Mouse (Mus musculus) kidney, embryonic 15.5 days (tissue): ENCODE measurements around the gene Dhps. TPM values are rescaled to one million over a fixed set of nuclear protein-coding genes. Genes with fewer than 3 reads are reported as not detected.
"Not testable (repeated sequence)": the region's sequence is repeated elsewhere in the genome, so short reads cannot be mapped to it uniquely, and the experiment has no call there.

Experiments
- ATAC-seq: fragments of 200-750 bp; cut with Nextera tagmentation; replicated peaks from 2 replicates; pipeline ENCODE4 v1.8.0; 2017; ENCODE audit warnings: moderate TSS enrichment; ENCODE audit not compliant: low FRiP score
- H3K27ac ChIP-seq: fragments of 300-500 bp; sonication (generic); 2 replicates; pipeline ENCODE4 v1.5.1; 2015; ENCODE audit warnings: mild to moderate bottlenecking, inconsistent platforms
- H3K27me3 ChIP-seq: fragments of 300-500 bp; sonication (generic); 2 replicates; pipeline ENCODE4 v1.6.1; 2015; ENCODE audit warnings: inconsistent platforms
- H3K36me3 ChIP-seq: fragments of 300-500 bp; sonication (generic); 2 replicates; pipeline ENCODE4 v1.6.1; 2015; ENCODE audit warnings: inconsistent platforms
- H3K4me1 ChIP-seq: fragments of 300-500 bp; sonication (generic); 2 replicates; pipeline ENCODE4 v1.6.1; 2015; ENCODE audit warnings: inconsistent platforms
- H3K4me2 ChIP-seq: fragments of 300-500 bp; sonication (generic); 2 replicates; pipeline ENCODE4 v1.6.1; 2015; ENCODE audit warnings: moderate library complexity, mild to moderate bottlenecking, inconsistent platforms
- H3K4me3 ChIP-seq: fragments of 300-500 bp; sonication (generic); replicated peaks from 2 replicates; pipeline ENCODE4 v1.5.1; 2015; ENCODE audit warnings: mild to moderate bottlenecking, inconsistent platforms
- H3K9ac ChIP-seq: fragments of 300-500 bp; sonication (generic); 2 replicates; pipeline ENCODE4 v1.6.1; 2015; ENCODE audit warnings: mild to moderate bottlenecking, inconsistent platforms
- H3K9me3 ChIP-seq: fragments of 300-500 bp; sonication (generic); replicated peaks from 2 replicates; pipeline ENCODE4 v1.6.1; 2016; ENCODE audit warnings: inconsistent platforms
- WGBS: fragments of 180-500 bp; shearing (Covaris S2); methylation state at CpG from one replicate; pipeline ENCODE4 v1.1.7; 2015; ENCODE audit warnings: mixed read lengths; 5-methylcytosine and 5-hydroxymethylcytosine counted together
- polyA plus RNA-seq: library from polyadenylated mRNA; unstranded; fragments of >200 nt; fragmentation: Nextera tagmentation; extraction: Ambion mirVana; gene quantifications from 2 replicates; pipeline ENCODE4 v1.2.1, GENCODE M21; 2015

The Dhps gene
- polyA plus RNA-seq, 1 experiment from 2014 or later: 72.3 TPM

DNA sequence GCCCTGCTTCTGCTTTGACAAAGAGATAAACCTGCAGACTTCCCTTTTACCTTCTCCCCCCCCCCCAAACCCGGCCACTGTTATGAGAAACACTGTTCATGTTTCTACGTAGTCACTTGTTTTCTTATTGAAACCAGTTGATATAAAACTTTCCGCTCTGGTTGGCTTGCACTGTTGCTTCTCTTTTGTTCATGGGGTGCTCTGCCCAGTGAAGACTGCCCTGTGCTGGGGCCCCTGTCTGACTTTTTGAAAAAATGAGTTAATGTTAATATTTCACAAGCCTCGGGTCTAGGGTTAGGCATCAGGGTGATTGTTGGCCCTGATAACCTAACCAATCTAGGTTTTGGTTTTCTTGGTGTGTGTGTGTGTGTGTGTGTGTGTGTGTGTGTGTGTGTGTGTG lies 10.6 kb downstream of the Dhps start:
- H3K9ac ChIP-seq, H3K27me3 ChIP-seq, ATAC-seq, H3K4me2 ChIP-seq, H3K9me3 ChIP-seq, H3K27ac ChIP-seq, H3K4me3 ChIP-seq: not testable (repeated sequence)
- peaks cover 39% of the 10 kb centered on the region for H3K4me1 ChIP-seq
- peaks cover 36% of the 10 kb centered on the region for H3K36me3 ChIP-seq
- 83% methylated on average over 4 of the region's 4 CpGs for WGBS

DNA sequence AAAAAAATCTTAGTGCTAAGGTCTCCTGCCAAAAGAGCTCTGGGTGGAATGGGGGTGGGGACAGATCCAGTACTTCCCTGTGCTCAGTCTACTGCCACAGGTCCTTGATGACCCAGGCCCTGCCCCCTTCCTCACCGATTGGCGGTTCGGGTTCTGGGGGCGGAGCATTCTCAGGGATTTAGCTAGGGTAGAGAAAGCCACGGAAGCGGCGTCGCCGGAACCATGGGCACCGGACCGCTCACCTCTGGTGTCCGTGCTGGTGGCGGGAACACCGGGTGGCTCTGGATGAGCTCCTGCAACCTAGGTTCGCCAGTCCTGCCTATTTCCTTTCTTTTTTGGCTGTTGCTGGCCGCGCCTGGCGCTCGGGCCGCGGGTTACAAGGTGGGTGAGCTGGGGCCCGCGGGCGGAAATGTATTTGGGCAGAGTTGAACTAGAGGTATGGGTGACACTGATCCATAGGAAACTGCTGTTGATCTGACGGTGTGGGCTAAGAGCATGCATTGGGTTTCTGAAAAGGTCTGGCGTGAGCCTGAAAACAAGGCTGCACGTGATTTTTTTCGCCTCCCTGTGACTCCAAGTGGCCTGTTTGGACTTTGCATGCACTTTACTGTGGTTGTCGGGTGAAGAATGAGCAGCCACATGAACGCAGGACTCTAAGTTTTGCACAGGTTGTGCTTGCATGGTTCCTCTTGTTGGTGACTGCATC lies 11.7 kb downstream of the Dhps start, which contains the start of gene Man2b1:
Gene Man2b1 (plus strand): TSS at position 163 of the 706 bp plus-strand sequence.
- H3K9me3 ChIP-seq: no peaks in the 10 kb centered on the region
- under 1% methylated on average over 30 of the region's 30 CpGs for WGBS
- ATAC-seq: peak; percentile 87
- H3K9ac ChIP-seq: peak within 1 kb of the TSS; percentile 65
- H3K4me2 ChIP-seq: peak within 1 kb of the TSS; percentile 89
- peaks cover 39% of the 10 kb centered on the region for H3K4me1 ChIP-seq
- no peaks in the 10 kb centered on the region for H3K27me3 ChIP-seq
- H3K36me3 ChIP-seq: peaks cover 38% of the 10 kb centered on the region
- H3K27ac ChIP-seq: peak within 1 kb of the TSS; percentile 54
- peak within 1 kb of the TSS; percentile 69 for H3K4me3 ChIP-seq

- Histone ChIP-seq H3K4me3 (0 out of 2 replicates have a peak overlapping the region, but pooled peaks have one; percentile 69), H3K4me2 (no peak overlapping the region)
These were observed 13.1 kb downstream of the Dhps start for GRCm38 (mm10) chr8:85084633-85085032.

DNA sequence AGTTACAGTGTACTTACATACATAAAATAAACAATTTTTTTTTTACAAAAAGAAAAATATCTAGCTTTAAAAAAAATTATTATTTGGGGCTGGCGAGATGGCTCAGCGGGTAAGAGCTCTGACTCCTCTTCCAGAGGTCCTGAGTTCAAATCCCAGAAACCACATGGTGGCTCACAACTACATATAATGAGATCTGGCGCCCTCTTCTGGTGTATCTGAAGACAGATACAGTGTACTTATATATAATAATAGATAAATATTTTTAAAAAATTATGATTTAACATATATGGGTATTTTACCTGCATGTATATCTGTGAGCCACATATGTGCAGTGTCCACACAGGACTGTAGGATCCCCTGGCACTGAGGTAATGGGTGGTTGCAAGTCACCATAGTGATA lies 14.7 kb downstream of the Dhps start:
- Histone ChIP-seq H3K4me1 (peaks cover 29% of the 10 kb centered on the region), H3K36me3 (peaks cover 43% of the 10 kb centered on the region), H3K9me3 (no peaks in the 10 kb centered on the region), H3K9ac (no peak overlapping the region), H3K27ac (no peak overlapping the region), H3K4me3 (no peak overlapping the region), H3K27me3 (no peaks in the 10 kb centered on the region), H3K4me2 (no peak overlapping the region)
- 81% methylated on average over 3 of the region's 3 CpGs for WGBS
- no peak for ATAC-seq

More at GRCm38 (mm10) chr8:85084633-85085032, 13.1 kb downstream of the Dhps start:
- 89% methylated on average over 8 of the region's 8 CpGs for WGBS
- ATAC-seq: no peak
- Histone ChIP-seq H3K4me1 (peaks cover 36% of the 10 kb centered on the region), H3K9ac (no peak overlapping the region), H3K27me3 (no peaks in the 10 kb centered on the region), H3K27ac (no peak overlapping the region), H3K9me3 (no peaks in the 10 kb centered on the region), H3K36me3 (peaks cover 43% of the 10 kb centered on the region)

DNA sequence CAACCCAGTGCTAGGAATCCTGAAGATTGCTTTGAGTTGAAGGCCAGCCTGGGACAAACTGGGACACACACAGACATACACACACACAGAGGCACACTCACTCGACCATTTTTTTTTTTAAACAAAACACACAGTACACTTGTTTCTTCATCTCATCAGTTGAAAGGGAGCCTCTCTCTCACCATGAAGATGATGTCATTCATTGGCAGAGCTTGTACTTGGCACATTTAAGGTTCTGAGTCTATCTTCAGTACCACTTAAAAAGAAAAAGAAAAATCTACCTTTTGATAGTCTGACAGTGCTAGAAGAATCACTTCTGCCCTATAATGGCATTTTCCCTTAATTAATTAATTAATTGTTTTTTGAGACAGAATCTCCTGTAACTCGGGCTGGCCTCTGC lies 17.2 kb downstream of the Dhps start:
- no peaks in the 10 kb centered on the region for H3K9me3 ChIP-seq
- no peak overlapping the region for H3K9ac ChIP-seq
- H3K4me3 ChIP-seq: no peak overlapping the region
- peaks cover 57% of the 10 kb centered on the region for H3K36me3 ChIP-seq
- no peak for ATAC-seq
- no peak overlapping the region for H3K4me2 ChIP-seq
- WGBS: 81% methylated on average over 2 of the region's 2 CpGs
- peaks cover 8% of the 10 kb centered on the region for H3K4me1 ChIP-seq
- H3K27me3 ChIP-seq: no peaks in the 10 kb centered on the region
- no peak overlapping the region for H3K27ac ChIP-seq

GRCm38 (mm10) chr8:85090856-85091255 lies 19.3 kb downstream of the Dhps start:
- Histone ChIP-seq H3K4me3 (no peak overlapping the region), H3K9ac (no peak overlapping the region), H3K4me1 (no peaks in the 10 kb centered on the region), H3K4me2 (no peak overlapping the region), H3K27me3 (no peaks in the 10 kb centered on the region), H3K27ac (no peak overlapping the region), H3K9me3 (no peaks in the 10 kb centered on the region), H3K36me3 (peaks cover 66% of the 10 kb centered on the region)
- ATAC-seq: no peak
- 89% methylated on average over 11 of the region's 11 CpGs for WGBS

GRCm38 (mm10) chr8:85091526-85092090 lies 20.1 kb downstream of the Dhps start:
- WGBS: 36% methylated on average over 21 of the region's 21 CpGs
- Histone ChIP-seq H3K27me3 (no peaks in the 10 kb centered on the region), H3K27ac (no peak overlapping the region), H3K4me2 (no peak overlapping the region), H3K36me3 (peaks cover 69% of the 10 kb centered on the region), H3K4me3 (no peak overlapping the region), H3K9me3 (no peaks in the 10 kb centered on the region), H3K9ac (no peak overlapping the region), H3K4me1 (no peaks in the 10 kb centered on the region)
- ATAC-seq: no peak

GRCm38 (mm10) chr8:85095051-85095450 lies 23.5 kb downstream of the Dhps start:
- Histone ChIP-seq H3K4me2 (no peak overlapping the region), H3K36me3 (peaks cover 65% of the 10 kb centered on the region), H3K4me1 (no peaks in the 10 kb centered on the region), H3K9ac (no peak overlapping the region), H3K9me3 (no peaks in the 10 kb centered on the region), H3K4me3 (no peak overlapping the region), H3K27me3 (no peaks in the 10 kb centered on the region), H3K27ac (no peak overlapping the region)
- 96% methylated on average over 13 of the region's 13 CpGs for WGBS
- ATAC-seq: no peak

DNA sequence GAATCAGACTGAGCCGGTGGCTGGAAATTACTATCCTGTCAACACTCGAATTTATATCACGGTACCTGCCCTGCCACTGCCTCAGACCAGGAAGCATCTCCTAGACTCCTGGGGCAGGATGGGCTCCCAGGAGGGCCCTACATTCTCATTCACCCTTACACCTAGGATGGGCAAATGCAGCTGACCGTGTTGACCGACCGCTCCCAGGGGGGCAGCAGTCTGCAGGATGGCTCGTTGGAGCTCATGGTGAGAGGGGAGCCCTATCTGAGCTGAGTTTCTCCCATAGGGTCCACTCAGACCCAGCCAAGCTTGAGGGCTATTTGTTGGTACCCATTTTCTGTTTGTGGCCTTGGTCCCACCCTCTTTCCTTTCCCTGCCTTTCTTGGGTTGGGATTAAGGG lies 24.0 kb downstream of the Dhps start:
- ATAC-seq: no peak
- no peak overlapping the region for H3K9ac ChIP-seq
- no peaks in the 10 kb centered on the region for H3K27me3 ChIP-seq
- H3K36me3 ChIP-seq: peaks cover 65% of the 10 kb centered on the region
- H3K4me3 ChIP-seq: no peak overlapping the region
- H3K9me3 ChIP-seq: no peaks in the 10 kb centered on the region
- H3K4me1 ChIP-seq: no peaks in the 10 kb centered on the region
- WGBS: 95% methylated on average over 7 of the region's 7 CpGs
- no peak overlapping the region for H3K4me2 ChIP-seq
- no peak overlapping the region for H3K27ac ChIP-seq

- 90% methylated on average over 16 of the region's 16 CpGs for WGBS
- peaks cover 65% of the 10 kb centered on the region for H3K36me3 ChIP-seq
These were observed 24.6 kb downstream of the Dhps start for GRCm38 (mm10) chr8:85096196-85096595.

GRCm38 (mm10) chr8:85096850-85097249 lies 25.3 kb downstream of the Dhps start:
- no peak for ATAC-seq
- H3K36me3 ChIP-seq: peaks cover 65% of the 10 kb centered on the region
- 87% methylated on average over 4 of the region's 4 CpGs for WGBS

More at GRCm38 (mm10) chr8:85096196-85096595, 24.6 kb downstream of the Dhps start:
- H3K9ac ChIP-seq: no peak overlapping the region
- no peak for ATAC-seq
- no peak overlapping the region for H3K4me3 ChIP-seq
- H3K9me3 ChIP-seq: no peaks in the 10 kb centered on the region
- H3K27ac ChIP-seq: no peak overlapping the region
- H3K27me3 ChIP-seq: no peaks in the 10 kb centered on the region
- H3K4me2 ChIP-seq: no peak overlapping the region
- H3K4me1 ChIP-seq: no peaks in the 10 kb centered on the region

DNA sequence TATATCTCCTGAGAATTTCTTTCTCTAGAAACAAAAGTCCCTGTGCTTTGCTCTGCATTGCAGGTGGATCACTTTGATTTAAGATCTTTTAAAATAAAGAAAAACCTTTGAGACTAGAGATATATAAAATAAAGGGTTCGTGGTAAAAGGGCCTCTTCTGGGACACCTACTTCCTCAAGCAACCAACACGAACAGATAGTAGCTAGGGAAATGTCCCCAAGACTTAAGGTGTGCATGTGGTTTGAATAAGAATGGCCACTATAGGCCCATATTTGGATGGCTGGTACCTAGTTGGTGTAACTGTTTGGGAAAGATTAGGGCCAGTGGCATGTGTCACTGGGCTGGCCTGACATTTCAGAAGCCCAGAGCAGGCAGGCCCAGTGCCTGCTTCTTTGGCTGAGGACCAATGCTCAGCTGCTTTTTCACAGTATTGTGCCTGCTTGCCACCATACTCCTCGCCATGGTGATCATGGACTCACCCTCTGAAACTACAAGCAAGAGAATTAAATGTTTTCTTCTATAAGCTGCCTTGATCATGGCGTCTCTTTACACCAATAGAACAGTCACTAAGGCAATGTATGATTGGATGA lies 28.6 kb downstream of the Dhps start:
- Histone ChIP-seq H3K27ac (no peak overlapping the region), H3K9me3 (no peaks in the 10 kb centered on the region), H3K4me2 (no peak overlapping the region), H3K36me3 (peaks cover 39% of the 10 kb centered on the region), H3K9ac (no peak overlapping the region), H3K4me3 (no peak overlapping the region), H3K27me3 (no peaks in the 10 kb centered on the region), H3K4me1 (no peaks in the 10 kb centered on the region)
- 86% methylated on average over 4 of the region's 4 CpGs for WGBS
- no peak for ATAC-seq

More at GRCm38 (mm10) chr8:85096850-85097249, 25.3 kb downstream of the Dhps start:
- Histone ChIP-seq H3K4me1 (no peaks in the 10 kb centered on the region), H3K4me2 (no peak overlapping the region), H3K27me3 (no peaks in the 10 kb centered on the region), H3K9ac (no peak overlapping the region), H3K27ac (no peak overlapping the region), H3K4me3 (no peak overlapping the region), H3K9me3 (no peaks in the 10 kb centered on the region)
